Mouse (Mus musculus): ENCODE measurements around the gene Tbc1d1.

Tbc1d1 gene

GRCm38 (mm10) chr5:64160705-64161391 is 4.7 kb downstream of the Tbc1d1 start:
- DNase-seq, result peak; percentile 26

GRCm38 (mm10) chr5:64161917-64162316 is 5.8 kb downstream of the Tbc1d1 start:
- DNase-seq, result no peak

GRCm38 (mm10) chr5:64162582-64162981 is 6.5 kb downstream of the Tbc1d1 start:
- DNase-seq, result no peak

DNA sequence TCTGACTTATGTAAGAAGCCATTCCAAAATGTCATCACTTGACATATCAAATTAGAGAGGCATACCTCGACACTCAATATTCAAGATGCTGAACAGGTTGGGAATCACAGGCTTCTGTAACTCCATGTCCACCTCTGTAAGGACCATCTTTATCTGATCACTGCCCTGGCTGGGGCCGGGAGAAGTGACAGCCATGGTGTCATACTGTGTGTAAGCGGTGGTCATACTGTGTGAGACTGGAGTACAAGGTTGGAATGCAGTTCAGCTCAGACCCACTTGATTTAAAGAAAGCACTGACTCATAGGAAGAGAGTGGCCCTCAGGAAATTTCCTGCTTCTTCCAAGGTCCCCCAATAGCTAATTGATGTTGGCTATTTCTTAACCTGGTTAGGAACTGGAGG is 8.3 kb downstream of the Tbc1d1 start:
- no peak for DNase-seq

GRCm38 (mm10) chr5:64165826-64166225 is 9.7 kb downstream of the Tbc1d1 start:
- DNase-seq, result no peak

GRCm38 (mm10) chr5:64168990-64169540 is 13.0 kb downstream of the Tbc1d1 start:
- no peak for DNase-seq

DNA sequence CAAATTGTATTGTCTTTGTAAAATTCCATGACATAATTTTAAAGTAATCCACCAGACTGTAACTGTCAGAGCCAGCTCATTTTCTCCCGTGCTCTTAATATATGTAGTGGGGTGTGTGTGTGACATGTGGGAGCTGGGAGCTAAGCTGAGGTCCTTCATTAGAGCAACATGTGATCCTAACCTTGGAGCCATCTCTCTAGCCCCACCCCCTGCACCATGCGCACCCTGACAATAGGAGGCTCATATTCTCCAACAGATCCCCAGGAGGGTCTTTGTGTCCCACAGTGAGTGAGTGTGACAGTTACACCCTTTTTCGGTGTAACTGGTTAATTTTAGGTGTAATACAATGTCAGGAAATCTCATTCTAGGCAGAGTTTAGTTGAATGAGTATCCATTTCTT is 16.8 kb downstream of the Tbc1d1 start:
- no peak for DNase-seq

DNA sequence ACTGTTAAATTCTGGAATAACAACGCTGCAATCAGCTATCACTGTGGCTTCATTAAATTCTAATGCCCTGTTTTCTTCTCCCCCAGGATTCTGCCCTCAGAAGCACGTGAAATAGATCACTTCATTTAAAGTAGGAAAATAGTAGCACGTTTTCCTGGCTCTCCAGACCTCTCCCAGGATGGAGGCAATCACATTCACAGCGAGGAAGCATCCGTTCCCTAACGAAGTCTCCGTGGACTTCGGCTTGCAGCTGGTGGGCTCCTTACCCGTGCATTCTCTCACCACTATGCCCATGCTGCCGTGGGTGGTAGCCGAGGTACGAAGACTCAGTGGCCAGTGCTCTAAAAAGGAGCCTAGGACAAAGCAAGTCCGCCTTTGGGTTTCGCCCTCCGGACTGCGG is 17.2 kb downstream of the Tbc1d1 start:
- no peak for DNase-seq

GRCm38 (mm10) chr5:64174429-64174935 is 18.4 kb downstream of the Tbc1d1 start:
- DNase-seq, result no peak

- no peak for DNase-seq
These were observed 24.4 kb downstream of the Tbc1d1 start for GRCm38 (mm10) chr5:64180548-64180947.

DNA sequence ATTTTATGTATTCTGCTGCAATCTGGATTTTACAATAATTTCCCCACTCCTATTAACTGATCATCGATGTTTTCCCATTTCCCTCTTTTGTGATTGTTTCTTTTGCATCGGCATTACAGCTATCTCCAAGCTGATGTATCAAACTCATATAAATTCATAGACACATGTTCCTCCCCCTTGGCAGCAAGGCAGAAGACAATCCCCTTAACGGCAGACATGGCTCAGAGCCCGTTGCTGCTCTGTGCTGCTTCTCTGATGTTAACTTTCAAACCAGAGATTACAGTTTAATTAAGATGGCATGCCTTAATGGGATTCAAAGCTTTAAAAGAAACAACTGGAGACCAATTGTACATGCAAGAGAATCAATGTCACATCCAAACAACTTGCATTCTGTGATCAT is 27.6 kb downstream of the Tbc1d1 start:
- DNase-seq, result no peak

DNA sequence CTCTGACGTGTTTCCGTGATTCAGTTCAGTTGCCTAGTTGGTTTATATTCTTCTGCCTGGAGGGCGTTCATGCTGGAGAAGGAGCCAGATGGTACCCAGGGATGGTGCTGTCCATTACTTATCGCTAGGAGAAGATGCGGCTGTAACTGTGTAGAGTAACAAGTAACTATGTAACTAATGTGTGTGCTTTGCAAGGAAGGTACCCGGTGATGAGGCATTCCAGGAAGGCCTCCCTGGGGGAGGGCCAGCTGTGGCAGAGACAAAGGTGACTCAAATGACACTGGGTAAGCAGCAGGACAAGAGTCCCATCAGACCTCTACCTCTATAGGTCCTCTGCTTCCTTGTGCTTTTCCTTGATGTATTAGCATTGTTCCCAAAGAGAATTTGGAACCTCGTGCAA is 29.2 kb downstream of the Tbc1d1 start:
- DNase-seq, result no peak

GRCm38 (mm10) chr5:64186566-64186965 is 30.5 kb downstream of the Tbc1d1 start:
- peak; percentile 20 for DNase-seq

DNA sequence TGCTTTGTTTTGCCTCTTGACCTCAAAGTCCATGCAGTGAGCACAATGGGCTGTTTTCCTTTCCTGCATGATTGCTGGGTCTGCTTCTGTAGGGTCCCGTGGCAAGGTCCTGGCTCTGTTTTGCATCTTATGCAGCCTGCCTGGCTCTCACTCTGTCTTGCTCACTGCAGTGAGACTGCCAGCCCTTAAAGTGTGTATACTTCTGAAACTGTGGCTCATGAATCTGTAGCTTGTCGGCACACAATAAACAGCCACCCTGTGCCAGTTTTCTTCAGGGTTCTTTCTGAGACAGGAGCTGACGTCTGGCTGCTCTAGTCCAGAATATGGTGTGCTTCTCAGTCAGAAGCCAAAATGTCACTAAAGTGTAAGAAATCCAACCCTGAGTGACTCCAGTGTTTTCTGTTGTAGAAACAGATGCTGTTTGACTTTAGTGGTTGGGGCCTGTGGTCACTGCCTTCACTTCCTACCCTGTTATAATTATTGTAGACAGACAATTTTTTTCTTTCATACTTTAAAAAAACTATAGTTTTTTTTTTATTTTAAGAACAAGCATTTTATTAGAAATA is 32.1 kb downstream of the Tbc1d1 start:
- DNase-seq, result no peak

DNA sequence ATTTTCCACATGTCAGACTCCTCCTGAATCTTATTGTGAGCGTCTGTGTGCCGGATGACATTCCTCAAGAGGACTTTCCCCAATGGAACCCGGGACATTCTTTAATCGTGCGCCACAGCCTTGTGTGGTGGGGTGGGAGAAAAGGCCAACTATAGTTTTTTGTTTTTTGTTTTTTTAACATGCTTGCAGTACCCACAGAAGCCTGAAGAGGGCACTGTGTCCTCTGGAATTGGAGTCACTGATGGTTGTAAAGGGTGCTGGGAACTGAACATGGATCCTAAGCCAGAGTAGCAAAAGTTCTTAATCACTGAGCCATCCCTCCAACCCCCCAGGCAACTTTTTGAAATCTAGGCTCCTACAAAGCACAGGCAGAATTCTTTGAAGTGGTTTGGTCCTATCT is 34.8 kb downstream of the Tbc1d1 start:
- DNase-seq, result no peak

- DNase-seq, result peak; percentile 64
These were observed 37.2 kb downstream of the Tbc1d1 start for GRCm38 (mm10) chr5:64193353-64193752.

DNA sequence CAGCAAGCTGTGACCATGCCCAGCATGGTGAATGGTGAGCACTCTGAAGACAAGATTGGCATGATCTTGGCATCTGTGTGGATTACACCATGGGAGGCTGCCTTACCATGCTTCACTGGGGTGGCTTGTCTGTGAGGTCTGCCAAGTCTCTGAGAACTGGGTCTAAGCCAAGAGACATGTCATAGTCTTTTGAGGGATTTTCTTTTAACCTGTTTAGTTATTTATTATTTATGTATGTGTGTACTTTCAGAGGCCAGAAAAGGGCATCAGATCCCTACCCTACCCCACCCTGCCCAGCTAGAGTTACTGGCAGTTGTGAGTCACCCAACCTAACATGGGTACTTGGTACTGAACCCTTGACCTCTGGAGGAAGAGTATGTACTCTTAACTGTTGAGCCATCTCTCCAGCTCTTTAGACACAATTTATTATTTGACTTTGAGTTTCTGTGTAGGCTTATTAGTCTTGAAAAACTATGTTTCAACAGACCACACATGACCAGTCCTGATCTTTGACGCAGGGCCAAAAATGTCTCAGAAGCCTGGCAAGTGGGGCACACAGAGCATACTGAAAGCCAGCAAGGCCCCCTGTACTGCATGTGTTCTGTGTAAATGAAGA is 40.3 kb downstream of the Tbc1d1 start:
- DNase-seq, result peak; percentile 31

DNA sequence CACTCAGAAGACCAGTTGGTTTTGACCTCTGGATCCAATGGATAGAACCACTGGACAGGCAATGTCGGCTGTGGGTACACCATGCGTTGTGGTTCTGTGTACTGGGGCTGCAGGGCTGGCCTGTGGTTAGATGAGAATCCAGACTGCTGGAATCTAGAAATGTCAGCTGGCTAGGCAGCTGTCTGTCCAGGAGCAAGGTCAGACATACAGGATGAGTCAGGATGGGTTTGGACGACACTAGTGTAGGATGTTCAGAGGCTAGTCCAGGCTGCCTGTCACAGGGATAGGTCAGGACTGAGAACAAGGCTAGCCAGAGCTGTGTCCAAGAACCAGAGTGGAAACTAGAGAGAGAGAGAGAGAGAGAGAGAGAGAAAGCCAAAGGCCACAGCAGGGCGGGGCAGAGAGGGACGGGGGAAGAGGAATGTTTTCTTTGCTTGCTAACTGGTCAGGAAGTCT is 40.8 kb downstream of the Tbc1d1 start:
- peak; percentile 34 for DNase-seq

DNA sequence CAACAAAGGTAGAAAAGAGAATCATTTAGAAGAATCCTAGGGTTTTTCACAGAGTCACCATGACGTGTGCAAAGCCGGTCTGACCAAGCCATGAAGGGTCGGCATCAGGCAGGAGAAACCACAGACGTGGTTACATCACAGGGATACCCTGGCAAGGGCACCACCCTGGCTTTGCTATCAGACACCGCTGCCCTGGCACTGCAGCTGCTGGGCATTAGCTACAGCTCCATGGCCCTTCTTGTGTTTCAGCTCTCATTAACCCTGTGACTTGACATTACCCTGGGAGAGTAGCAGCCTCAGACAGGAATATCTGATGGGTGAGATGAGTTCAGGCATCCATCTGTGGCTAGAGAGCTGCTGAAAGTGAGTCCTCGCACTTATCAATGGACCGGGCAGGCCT is 42.5 kb downstream of the Tbc1d1 start:
- DNase-seq, result no peak

GRCm38 (mm10) chr5:64201071-64201470 is 45.0 kb downstream of the Tbc1d1 start:
- no peak for DNase-seq

DNA sequence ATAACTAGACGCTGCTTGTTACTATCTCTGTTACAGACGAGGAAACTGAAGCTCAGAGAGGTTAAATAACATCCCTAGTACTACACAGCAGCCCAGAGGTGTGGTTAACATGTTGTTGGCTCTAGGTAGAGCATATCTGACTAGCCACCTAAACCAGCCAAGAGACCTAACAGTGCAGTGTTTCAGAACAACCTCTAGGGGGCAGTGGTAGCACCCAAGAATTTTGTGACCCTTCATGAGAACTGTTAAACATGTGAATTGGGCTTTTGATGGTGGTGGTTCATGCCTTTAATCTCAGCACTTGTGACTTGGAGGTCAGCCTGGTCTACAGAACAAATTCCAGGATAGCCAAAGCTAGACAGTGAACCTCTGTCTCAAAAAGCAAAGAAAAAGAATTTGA is 46.2 kb downstream of the Tbc1d1 start:
- DNase-seq, result peak; percentile 37

- DNase-seq, result no peak
These were observed 49.5 kb downstream of the Tbc1d1 start for GRCm38 (mm10) chr5:64205610-64206009.

DNA sequence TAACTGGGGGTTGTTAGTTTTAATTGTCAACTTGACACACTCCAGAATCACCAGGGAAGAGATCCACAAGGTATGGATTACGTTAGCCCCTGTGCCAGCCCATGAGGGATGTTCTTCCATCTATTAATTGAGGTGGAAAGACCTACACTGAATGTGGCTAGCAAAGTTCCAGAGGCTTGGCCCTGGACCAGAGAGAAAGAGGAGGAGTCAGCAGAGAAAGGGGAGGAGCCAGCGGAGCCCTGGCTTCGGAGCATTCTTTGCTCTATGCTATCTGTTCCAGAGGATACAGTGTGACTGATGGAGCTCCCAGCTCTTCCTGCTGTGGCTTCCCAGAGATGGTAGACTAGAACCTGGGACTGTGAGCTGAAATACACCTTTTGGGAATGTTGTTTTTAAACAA is 50.3 kb downstream of the Tbc1d1 start:
- DNase-seq, result peak; percentile 44

DNA sequence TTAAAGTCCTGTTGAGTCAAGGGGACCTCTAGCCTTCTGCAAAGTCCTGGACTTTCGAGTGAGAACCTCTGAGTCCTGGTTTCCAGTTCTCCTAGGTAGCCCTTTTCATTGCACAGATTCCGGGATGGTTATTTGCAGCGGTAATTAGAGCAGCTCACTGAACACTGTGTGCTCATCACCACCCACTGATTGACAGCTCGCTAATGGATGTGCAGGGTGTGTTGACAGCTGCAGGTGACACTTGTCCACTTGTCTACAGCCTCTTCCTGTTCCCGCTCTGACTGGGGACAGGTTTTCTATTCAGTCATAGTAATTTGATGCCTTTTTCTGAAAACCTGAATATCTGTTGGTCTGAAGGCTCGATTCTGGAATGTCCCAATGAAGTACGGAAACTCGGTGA is 50.8 kb downstream of the Tbc1d1 start:
- DNase-seq, result no peak
